Mouse (Mus musculus) cerebellum, adult 11 months (tissue): Measurements from ENCODE around the gene Ucp2.
"Not testable (repeated sequence)": the region's sequence is repeated elsewhere in the genome, so short reads cannot be mapped to it uniquely, and the experiment has no call there.

ENCODE experiments used
- DNase-seq: peaks from one replicate; pipeline ENCODE4 v3.0.0; 2022

Ucp2 gene

GRCm38 (mm10) chr7:100480175-100480574 is 13.0 kb upstream of the Ucp2 start:
- no peak for DNase-seq

- not testable (repeated sequence) for DNase-seq
Observed at GRCm38 (mm10) chr7:100482046-100482445, 11.1 kb upstream of the Ucp2 start.

GRCm38 (mm10) chr7:100484493-100484892 is 8.6 kb upstream of the Ucp2 start:
- DNase-seq: no peak

GRCm38 (mm10) chr7:100487301-100487700 is 5.8 kb upstream of the Ucp2 start:
- DNase-seq: no peak

- no peak for DNase-seq
Observed at GRCm38 (mm10) chr7:100488474-100489048, 4.6 kb upstream of the Ucp2 start.

GRCm38 (mm10) chr7:100492391-100493116 is 583 bp upstream of the Ucp2 start:
- no peak for DNase-seq

GRCm38 (mm10) chr7:100493484-100494414 is 612 bp downstream of the Ucp2 start:
- DNase-seq: no peak

- DNase-seq: no peak
Observed at GRCm38 (mm10) chr7:100494415-100494831, 1.3 kb downstream of the Ucp2 start.

- no peak for DNase-seq
Observed at GRCm38 (mm10) chr7:100495042-100495441, 1.9 kb downstream of the Ucp2 start.

- DNase-seq: no peak
Observed at GRCm38 (mm10) chr7:100495581-100496251, 2.6 kb downstream of the Ucp2 start.

GRCm38 (mm10) chr7:100496371-100496770 is 3.2 kb downstream of the Ucp2 start:
- no peak for DNase-seq

- DNase-seq: no peak
Observed at GRCm38 (mm10) chr7:100496791-100497190, 3.7 kb downstream of the Ucp2 start.

GRCm38 (mm10) chr7:100497402-100497801 is 4.3 kb downstream of the Ucp2 start:
- no peak for DNase-seq

- no peak for DNase-seq
Observed at GRCm38 (mm10) chr7:100497982-100498381, 4.8 kb downstream of the Ucp2 start.

GRCm38 (mm10) chr7:100499465-100499864 is 6.3 kb downstream of the Ucp2 start:
- no peak for DNase-seq

GRCm38 (mm10) chr7:100500276-100500977 is 7.3 kb downstream of the Ucp2 start:
- DNase-seq: no peak

GRCm38 (mm10) chr7:100501027-100501843 is 8.1 kb downstream of the Ucp2 start:
- no peak for DNase-seq

- DNase-seq: no peak
Observed at GRCm38 (mm10) chr7:100501844-100502373, 8.8 kb downstream of the Ucp2 start.

- DNase-seq: no peak
Observed at GRCm38 (mm10) chr7:100502374-100502922, 9.3 kb downstream of the Ucp2 start.

- no peak for DNase-seq
Observed at GRCm38 (mm10) chr7:100503076-100503475, 9.9 kb downstream of the Ucp2 start.
